Mouse (Mus musculus) adrenal gland, adult 18-20 months (tissue): Measurements from ENCODE around the gene Uck1. TPM values are rescaled to one million over a fixed set of nuclear protein-coding genes. Genes with fewer than 3 reads are reported as not detected.

ENCODE experiments used
- DNase-seq, 2 experiments: peaks; one replicate each; pipeline ENCODE4 v3.0.0; 2021 to 2022; ENCODE audit warnings: low spot score in 2 of 2
- total RNA-seq, 2 experiments: library from RNA; stranded (reverse); gene quantifications; 1 replicate in 1 of 2; 2 replicates in 1 of 2; pipeline ENCODE4 v1.2.3; 2021

The Uck1 gene
- total RNA-seq, 2 experiments from 2014 or later: 125 to 144 TPM

DNA sequence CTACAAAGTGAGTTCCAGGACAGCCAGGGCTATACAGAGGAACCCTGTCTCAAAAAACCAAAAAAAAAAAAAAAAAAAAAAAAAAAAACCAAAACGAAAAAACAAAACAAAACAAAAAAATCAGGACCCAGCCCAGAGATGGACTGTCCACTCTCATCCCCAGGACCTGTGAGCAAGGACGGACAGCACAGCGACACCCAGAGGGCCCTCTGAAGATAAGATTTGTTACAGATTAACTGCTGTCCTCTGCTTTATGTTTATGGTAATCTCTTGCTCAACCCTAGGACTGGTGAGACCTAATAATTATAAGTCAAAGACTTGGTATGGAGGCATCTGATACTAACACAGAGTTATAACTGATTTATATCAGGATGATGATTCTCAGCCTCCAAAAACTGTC lies 15.9 kb upstream of the Uck1 start:
- DNase-seq: no peak

- DNase-seq: no peak
These were observed 676 bp upstream of the Uck1 start for GRCm38 (mm10) chr2:32260635-32261034.

- DNase-seq: no peak
These were observed 949 bp downstream of the Uck1 start for GRCm38 (mm10) chr2:32258887-32259533.

- DNase-seq: no peak
These were observed 3.7 kb downstream of the Uck1 start for GRCm38 (mm10) chr2:32256273-32256672.

- no peak for DNase-seq
These were observed 5.4 kb downstream of the Uck1 start for GRCm38 (mm10) chr2:32254563-32254962.

DNA sequence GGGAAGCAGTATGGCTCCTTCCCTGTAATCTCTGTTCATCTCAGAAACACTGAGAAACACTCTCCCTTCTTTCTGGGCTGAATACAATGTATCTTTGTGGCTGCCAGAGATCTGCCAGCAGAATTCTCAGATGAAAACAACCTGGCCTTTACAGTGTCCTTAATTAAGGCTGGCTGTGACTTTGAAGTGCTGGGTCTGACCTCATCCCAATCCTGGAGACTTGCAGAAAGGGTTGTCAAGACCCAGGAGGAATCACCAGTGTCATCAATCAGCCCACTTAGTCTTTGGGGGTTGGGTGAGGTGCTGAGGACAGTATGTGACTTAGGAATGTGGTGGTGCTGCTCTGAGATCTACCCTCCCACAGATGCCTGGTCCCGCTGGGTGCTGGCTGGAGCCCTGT lies 6.6 kb downstream of the Uck1 start:
- DNase-seq: no peak

GRCm38 (mm10) chr2:32252658-32253057 lies 7.3 kb downstream of the Uck1 start:
- no peak for DNase-seq

DNA sequence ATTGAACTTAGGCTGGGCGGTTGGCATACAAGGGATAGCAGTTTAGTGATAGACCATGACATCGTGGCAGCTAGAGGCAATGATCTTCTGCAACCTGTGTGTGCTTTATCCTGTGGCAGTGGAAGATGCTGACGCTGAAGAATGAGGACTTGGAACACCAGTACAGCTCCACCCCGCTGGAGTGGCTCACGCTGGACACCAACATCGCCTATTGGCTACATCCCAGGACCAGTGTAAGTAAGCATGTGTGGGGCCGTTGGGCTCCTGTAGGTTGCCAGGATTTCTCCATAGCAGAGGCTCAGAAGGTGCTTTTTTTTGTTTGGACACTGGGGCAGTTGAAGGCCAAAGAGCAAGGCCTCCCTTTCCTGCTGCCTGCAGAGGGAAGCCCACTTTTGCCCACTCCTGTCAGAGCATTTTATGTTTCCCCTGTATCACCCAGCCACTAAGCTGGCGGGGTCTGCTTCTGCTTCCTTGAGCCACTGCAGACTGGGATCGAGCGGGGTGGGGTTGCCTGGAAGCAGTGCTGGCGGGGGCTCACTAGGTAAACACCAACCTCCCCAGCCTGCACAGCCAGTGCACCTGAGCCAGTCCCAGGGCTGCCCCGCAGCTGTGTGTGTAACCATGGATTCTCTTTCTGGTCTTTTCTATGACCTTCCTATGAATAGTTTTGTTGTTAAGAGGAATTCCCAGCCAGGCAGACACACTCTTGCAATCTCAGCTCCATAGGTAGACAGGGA lies 8.0 kb downstream of the Uck1 start:
- no peak for DNase-seq

DNA sequence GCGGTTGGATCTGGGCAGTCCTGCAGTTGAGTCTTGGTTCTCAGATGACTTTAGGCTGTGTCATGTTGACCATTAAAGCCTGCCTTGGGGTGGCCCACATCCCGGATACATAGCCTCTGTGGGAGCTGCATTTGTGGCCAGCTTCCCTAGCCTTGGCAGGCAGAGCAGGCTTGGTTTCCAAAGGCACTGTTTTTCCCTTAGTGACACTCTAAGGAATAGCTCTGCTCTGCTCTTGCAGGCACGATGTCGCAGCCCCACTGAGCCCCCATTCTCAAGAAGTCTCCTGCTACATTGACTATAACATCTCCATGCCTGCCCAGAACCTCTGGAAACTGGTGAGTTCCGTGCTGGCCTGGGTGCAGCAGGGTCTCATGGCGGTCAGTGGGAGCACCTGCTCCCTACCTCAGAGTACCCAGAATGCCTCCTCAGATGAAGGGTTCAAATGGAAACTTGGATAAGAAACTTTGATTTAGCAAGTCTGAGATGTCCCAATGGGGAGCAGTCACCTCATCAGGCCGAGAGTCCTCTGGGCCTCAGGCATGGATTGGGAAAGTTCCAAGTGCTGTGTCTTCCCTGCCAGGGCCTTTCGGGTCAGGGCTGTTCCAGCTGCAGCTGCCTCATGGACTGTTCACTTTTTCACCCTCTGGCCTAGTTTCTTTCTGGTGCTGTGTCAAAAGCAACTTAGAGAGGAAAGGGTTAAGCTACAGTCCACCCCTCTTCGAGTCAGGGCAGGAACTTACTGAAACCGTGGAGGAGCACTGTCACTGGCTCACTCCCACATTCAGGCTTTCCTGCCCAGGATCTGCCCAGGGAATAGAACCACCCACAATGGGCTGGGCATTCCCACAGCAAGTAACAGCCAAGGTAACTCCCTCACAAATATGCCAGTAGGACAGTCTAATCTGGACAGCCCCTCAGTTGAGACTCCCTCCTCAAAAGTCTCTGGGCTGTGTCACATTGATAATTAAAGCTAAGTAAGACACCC lies 11.3 kb downstream of the Uck1 start:
- peak in 1 of 2 experiments; percentile 34 for DNase-seq

- DNase-seq: no peak
These were observed 13.2 kb downstream of the Uck1 start for GRCm38 (mm10) chr2:32246741-32247140.

DNA sequence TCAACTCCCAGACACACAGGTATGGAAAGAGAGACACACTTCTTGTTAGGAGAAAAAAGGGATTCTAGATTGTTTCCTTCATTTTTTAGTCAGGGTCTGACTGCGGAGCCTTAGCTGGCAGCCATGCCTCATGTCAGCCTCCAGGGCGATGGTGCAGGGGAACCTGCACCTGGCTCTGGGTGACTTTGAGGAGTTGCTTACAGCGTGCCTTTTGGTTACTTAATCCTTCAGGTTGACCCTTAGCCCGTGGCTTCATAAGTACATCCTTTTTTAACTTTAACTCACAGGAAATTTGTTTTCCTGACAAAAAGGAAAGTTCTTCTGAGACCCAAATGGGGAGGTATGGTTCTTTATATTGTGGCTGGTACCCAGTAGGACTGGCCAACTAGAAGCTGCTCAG lies 17.0 kb downstream of the Uck1 start:
- DNase-seq: no peak

DNA sequence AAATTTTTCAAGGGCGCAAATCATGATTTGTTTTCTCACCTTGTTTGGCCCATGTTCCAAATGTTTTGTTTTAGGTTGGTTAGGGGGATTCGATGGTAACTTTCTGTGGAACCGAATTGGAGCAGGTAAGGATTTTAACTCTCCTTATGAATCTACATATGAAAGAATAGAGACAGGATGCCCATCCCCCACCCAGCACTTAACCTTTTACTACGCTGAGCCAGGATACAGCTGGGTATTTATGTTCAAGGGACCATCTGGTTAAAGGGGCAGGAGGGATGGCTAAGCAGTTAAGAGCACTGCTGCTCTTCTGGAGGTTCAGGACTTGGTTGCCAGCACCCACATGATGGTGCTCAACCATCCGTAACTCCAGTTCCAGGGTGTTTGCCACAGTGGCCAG lies 19.4 kb downstream of the Uck1 start:
- no peak for DNase-seq

DNA sequence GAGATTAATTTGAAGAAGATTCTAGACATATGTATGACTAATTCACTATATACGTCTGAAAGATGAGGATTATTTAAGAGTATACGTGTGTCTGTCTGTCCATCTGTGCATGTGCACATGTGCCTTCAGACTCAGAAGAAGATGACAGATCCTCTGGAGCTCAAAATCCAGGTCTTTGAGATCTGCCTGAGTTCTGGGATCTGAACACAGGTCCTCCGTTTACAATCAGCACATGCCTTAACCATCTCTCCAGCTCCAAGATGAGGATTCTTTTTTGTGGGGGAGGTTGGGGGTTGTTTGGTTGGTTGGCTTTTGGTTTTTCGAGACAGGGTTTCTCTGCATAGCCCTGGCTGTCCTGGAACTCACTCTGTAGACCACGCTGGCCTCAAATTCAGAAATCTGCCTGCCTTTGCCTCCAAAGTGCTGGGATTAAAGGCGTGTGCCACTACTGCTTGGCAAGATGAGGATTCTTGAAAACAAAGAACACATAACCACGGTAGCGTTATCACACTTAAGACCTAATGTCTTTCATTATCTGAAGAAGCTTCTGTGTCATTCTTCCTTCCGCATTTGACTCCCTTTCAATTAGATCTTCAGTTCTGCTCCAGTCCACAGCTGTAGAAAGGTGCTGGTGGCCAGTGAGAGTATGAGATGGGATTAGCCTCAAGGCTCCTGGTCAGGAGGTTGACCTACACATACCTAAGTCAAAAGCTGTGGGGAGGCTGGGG lies 21.1 kb downstream of the Uck1 start:
- no peak for DNase-seq

GRCm38 (mm10) chr2:32237571-32237970 lies 22.4 kb downstream of the Uck1 start:
- DNase-seq: no peak

DNA sequence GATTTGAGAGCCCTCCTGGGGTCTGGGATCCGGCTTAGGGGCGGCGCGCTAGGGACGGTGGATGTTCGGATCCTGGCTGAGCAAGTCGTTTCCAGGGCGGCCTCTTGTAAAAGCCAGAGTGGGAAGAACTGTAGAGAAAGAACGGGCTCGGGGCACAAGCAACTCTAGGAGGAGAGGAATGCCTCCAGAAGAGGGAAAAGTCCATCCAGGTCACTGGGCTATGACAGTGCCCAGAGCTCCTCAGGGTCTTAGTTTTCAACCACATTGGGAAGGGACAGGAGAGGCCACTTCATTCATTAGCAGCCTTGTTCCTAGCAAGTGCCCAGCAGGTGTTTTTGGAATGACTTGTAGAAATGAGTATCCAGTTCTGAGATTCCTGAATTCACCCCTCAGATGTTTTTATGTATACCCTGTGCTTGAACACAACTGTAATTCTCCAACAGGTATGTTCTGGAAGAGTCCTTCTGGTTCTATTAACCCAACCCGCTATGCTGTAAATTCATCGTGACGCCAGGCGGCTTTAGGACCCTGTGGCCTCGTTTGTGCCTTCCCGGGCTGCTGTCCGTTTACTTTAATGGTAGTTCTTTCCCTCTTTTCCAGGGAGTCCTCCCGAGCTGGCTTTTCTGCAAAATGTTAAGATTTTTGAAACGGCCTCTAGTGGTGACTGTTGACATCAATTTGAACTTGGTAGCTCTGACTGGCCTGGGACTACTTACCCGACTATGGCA lies 23.0 kb downstream of the Uck1 start:
- no peak for DNase-seq

DNA sequence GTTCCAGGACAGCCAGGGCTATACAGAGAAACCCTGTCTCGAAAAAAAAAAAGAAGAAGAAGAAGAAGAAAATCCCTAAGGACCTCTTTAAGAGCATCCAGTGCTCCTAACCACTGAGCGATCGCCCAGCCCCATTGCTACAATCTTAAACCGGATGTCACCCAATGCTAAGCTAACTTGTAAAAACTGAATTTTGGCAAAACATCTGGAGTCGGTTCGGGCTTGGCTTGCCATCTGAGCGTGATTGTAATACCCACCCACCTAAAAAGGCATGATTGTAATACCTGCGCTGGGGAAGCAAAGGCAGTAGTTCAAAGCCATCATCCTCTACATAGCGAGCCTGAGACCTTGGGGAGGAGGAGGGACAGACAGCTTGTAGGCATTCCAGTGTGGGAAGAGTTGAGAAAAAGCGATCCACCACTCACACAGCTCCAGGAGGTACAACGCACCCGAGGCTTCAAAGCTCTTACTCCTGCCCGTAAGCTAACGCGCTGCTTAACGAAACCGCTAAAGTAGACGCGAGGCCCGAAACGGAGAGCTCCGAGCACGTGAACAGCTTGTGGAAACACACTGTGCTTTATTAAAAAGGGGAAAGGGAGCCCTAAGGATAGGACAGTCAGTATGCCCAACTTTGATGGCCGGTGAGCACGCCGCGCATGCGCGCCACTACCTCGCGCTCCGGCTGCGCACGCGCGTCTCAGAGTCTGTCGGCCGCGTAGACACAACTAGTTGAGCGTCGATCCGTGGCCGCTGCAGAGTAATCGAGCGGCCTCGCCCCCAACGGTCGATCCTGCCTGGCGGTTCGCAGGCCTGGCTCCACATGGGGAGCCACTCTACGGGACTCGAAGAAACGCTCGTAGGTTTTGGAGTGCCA lies 23.8 kb downstream of the Uck1 start, which contains the start of gene Pomt1:
Gene Pomt1, plus strand, starts transcription at position 705 of the 874 bp plus-strand sequence.
- peak; percentile 85 to 88 for DNase-seq

DNA sequence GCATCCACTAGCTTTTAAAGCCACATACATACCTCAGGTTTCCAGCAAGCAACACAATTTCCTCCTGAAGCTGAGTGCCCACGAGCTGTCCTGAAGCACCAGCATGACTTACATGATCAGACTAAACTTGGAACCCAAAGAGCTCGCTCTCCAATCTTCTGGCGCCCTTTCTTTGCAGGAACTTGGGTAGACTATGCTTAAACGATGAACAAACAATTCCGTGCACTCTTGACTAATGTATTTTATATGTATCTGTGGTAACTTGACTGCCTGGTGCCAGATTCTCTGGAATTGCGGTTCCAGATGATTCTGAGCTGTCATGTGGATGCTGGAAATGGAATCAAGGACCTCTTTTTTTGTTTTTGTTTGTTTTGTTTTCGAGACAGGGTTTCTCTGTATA lies 24.5 kb downstream of the Uck1 start:
- DNase-seq: no peak

GRCm38 (mm10) chr2:32222057-32222456 lies 37.9 kb downstream of the Uck1 start:
- DNase-seq: no peak

GRCm38 (mm10) chr2:32221577-32221976 lies 38.4 kb downstream of the Uck1 start:
- DNase-seq: no peak
